Mouse (Mus musculus) forebrain, embryonic 14.5 days (tissue): ENCODE measurements around the gene Wnk2. TPM values are rescaled to one million over a fixed set of nuclear protein-coding genes. Genes with fewer than 3 reads are reported as not detected.

Experiments
- ATAC-seq: fragments of 200-750 bp; cut with Nextera tagmentation; 2 replicates; pipeline ENCODE4 v1.8.0; 2017; ENCODE audit warnings: mild to moderate bottlenecking, moderate library complexity
- DNase-seq: peaks from one replicate; pipeline ENCODE4 v3.0.0-alpha.2; 2015; ENCODE audit warnings: low spot score
- H3K27ac ChIP-seq: fragments of 300-500 bp; sonication (generic); 2 replicates; pipeline ENCODE4 v1.5.1; 2014; ENCODE audit warnings: low read depth, mild to moderate bottlenecking, control low read depth, low read length, moderate library complexity
- H3K27me3 ChIP-seq: fragments of 300-500 bp; sonication (generic); replicated peaks from 2 replicates; pipeline ENCODE4 v1.6.1; 2014; ENCODE audit warnings: low read length, control low read depth, mixed read lengths; ENCODE audit not compliant: control insufficient read depth, insufficient read depth
- H3K36me3 ChIP-seq: fragments of 300-500 bp; sonication (generic); 2 replicates; pipeline ENCODE4 v1.6.1; 2014; ENCODE audit warnings: low read length, control low read depth; ENCODE audit not compliant: control insufficient read depth, insufficient read depth
- H3K4me1 ChIP-seq: fragments of 300-500 bp; sonication (generic); 2 replicates; pipeline ENCODE4 v1.6.1; 2014; ENCODE audit warnings: antibody characterized with exemption, low read length, control low read depth; ENCODE audit not compliant: control insufficient read depth, insufficient read depth
- H3K4me2 ChIP-seq: fragments of 300-500 bp; sonication (generic); 2 replicates; pipeline ENCODE4 v1.6.1; 2014; ENCODE audit warnings: mild to moderate bottlenecking, control low read depth, low read length
- H3K4me3 ChIP-seq: fragments of 300-500 bp; sonication (generic); 2 replicates; pipeline ENCODE4 v1.5.1; 2014; ENCODE audit warnings: low read depth, low read length, control low read depth
- H3K9ac ChIP-seq: fragments of 300-500 bp; sonication (generic); 2 replicates; pipeline ENCODE4 v1.6.1; 2014; ENCODE audit warnings: mild to moderate bottlenecking, low read length, control low read depth, moderate library complexity
- H3K9me3 ChIP-seq: fragments of 300-500 bp; sonication (generic); replicated peaks from 2 replicates; pipeline ENCODE4 v1.6.1; 2016; ENCODE audit warnings: low read length, control low read depth, mixed read lengths; ENCODE audit not compliant: control insufficient read depth
- WGBS: fragments of 180-500 bp; shearing (Covaris S2); extraction: QIAGEN DNeasy Blood & Tissue Kit; methylation state at CpG from one replicate; pipeline ENCODE4 v1.1.7; 2014; 5-methylcytosine and 5-hydroxymethylcytosine counted together
- polyA plus RNA-seq: library from polyadenylated mRNA; unstranded; fragments of >200 nt; fragmentation: Nextera tagmentation; extraction: Ambion mirVana; gene quantifications from 2 replicates; pipeline ENCODE4 v1.2.1, GENCODE M21; 2014

Gene Wnk2
- polyA plus RNA-seq, 1 experiment from 2014 or later = 14.9 TPM

DNA sequence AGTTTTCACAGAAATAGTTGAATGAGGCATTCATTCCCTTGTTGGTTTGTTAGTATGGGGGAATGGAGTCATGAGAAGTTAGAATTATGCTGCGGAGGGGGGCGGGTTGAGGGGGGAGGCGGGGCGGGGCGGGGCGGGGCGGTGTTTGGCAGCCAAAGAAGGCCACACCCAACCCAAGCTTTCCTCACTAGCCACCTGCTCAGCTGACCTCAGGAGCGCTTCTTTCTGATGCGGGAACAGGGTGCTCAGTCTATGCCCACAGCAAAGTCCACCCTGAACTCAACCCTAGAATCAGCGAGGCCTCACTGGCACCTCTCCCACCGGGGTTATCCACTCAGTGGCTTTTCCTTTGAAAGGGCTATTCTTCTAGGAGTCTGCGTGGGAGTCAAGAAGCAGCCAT lies 123.1 kb downstream of the Wnk2 start:
- WGBS = 10% methylated on average over 12 of the region's 12 CpGs
- DNase-seq (no peak), ATAC-seq (no peak)
- Histone ChIP-seq H3K9ac (no peak overlapping the region), H3K4me3 (no peak overlapping the region), H3K27me3 (no peaks in the 10 kb centered on the region), H3K4me1 (peaks cover 12% of the 10 kb centered on the region), H3K4me2 (no peak overlapping the region), H3K36me3 (no peaks in the 10 kb centered on the region), H3K27ac (no peak overlapping the region), H3K9me3 (no peaks in the 10 kb centered on the region)

DNA sequence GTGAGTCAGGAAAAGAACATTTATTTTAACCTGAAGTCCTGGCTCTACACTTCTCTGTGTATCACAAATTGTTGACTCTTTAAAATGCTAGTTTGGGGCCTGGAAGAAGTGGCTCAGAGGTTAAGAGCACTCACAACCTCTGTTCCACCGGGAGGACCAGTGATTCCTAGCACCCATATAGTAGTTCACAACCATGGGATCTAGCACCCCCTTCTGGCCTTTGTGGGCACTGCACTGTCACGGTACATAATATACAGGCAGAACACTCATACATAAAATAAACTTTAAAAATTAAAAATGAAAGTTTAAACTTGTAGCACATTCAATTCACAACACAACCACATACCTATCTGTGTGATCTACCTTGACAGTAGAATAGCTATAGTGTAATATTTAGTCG lies 126.1 kb downstream of the Wnk2 start:
- no peak for ATAC-seq
- Histone ChIP-seq H3K4me2 (no peak overlapping the region), H3K9me3 (no peaks in the 10 kb centered on the region; the same call in 1 of the 2 replicates), H3K27me3 (no peaks in the 10 kb centered on the region), H3K4me1 (peaks cover 4% of the 10 kb centered on the region), H3K36me3 (no peaks in the 10 kb centered on the region), H3K9ac (no peak overlapping the region), H3K27ac (no peak overlapping the region), H3K4me3 (no peak overlapping the region)
- 65% methylated on average over 3 of the region's 3 CpGs for WGBS
- DNase-seq = no peak

DNA sequence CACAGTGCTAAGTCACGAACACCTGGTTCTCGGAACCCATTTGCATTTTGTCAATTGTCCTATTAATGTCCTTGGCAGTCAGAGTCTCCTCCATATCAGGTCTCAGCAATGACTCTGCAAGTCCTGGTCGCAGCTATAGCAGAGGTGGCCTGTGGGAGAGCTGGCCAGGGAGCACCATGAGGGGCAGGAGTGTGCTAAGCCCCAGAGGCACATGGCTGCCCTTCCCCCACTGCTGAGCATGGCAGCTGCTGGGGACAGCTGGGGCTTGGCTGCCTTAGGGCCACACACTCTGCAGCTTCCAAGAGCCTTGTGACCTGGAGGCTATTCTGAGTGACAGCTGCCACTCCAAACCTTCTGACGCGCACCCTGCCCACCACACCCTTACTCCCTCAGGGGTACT lies 127.7 kb downstream of the Wnk2 start:
- Histone ChIP-seq H3K9me3 (no peaks in the 10 kb centered on the region; the same call in 1 of the 2 replicates), H3K27me3 (no peaks in the 10 kb centered on the region), H3K4me3 (no peak overlapping the region), H3K9ac (no peak overlapping the region), H3K27ac (no peak overlapping the region), H3K4me2 (no peak overlapping the region), H3K4me1 (peaks cover 12% of the 10 kb centered on the region), H3K36me3 (no peaks in the 10 kb centered on the region)
- ATAC-seq (no peak), DNase-seq (peak; percentile 43)
- 65% methylated on average over 5 of the region's 5 CpGs for WGBS

DNA sequence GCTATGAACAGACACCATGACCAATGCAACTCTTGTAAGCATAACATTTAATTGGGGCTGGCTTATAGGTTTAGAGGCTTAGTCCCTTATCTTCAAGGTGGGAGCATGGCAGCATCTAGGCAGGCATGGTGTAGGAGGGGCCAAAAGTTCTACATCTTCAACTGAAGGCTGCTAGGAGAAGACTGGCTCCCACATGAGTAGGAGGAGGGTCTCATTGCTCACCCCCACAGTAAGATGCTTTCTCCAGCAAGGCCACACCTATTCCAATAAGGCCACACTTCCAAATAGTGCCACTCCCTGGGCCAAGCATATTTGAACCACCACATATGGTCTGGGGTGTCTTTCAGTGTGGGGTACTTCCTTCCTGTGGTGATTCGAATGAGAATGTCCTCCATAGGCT lies 130.4 kb downstream of the Wnk2 start:
- DNase-seq (no peak), ATAC-seq (no peak)
- Histone ChIP-seq H3K4me3 (no peak overlapping the region), H3K36me3 (no peaks in the 10 kb centered on the region), H3K4me1 (peaks cover 14% of the 10 kb centered on the region), H3K27me3 (no peaks in the 10 kb centered on the region), H3K9ac (no peak overlapping the region), H3K27ac (no peak overlapping the region), H3K9me3 (no peaks in the 10 kb centered on the region; the same call in 1 of the 2 replicates), H3K4me2 (no peak overlapping the region)
- 100% methylated on average over 1 of the region's 1 CpGs for WGBS

DNA sequence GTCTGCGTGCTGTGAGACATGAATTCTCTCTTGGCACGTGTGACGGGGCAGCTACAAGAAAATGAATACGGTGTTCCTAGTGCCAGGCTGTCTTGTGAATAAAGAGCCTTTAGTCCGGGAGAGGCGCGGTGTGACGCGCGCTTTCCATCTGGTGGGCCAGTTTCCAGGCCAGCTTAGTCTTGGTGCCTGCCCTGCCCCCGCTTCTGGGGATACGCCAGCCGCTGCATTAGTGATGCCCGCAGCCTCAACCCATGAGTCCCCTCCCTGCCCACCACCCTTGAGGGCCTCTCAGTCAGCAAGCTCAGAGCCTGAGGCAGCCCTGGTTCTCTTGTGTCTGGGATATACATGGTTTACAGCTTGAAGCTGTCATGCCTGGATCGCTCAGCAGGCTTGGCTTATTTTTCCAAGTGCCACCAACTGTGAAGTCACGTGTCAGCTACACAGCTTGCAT lies 131.5 kb downstream of the Wnk2 start:
- H3K36me3 ChIP-seq = no peaks in the 10 kb centered on the region
- DNase-seq (peak; percentile 97), ATAC-seq (peak; percentile 93)
- H3K4me2 ChIP-seq = peak overlapping the region; percentile 49
- peak overlapping the region; percentile 55 for H3K9ac ChIP-seq
- H3K27me3 ChIP-seq = no peaks in the 10 kb centered on the region
- peaks cover 14% of the 10 kb centered on the region for H3K4me1 ChIP-seq
- H3K9me3 ChIP-seq = no peaks in the 10 kb centered on the region; the same call in 1 of the 2 replicates
- peak overlapping the region; percentile 8 for H3K4me3 ChIP-seq
- peak overlapping the region; percentile 94 for H3K27ac ChIP-seq
- under 1% methylated on average over 16 of the region's 16 CpGs for WGBS

DNA sequence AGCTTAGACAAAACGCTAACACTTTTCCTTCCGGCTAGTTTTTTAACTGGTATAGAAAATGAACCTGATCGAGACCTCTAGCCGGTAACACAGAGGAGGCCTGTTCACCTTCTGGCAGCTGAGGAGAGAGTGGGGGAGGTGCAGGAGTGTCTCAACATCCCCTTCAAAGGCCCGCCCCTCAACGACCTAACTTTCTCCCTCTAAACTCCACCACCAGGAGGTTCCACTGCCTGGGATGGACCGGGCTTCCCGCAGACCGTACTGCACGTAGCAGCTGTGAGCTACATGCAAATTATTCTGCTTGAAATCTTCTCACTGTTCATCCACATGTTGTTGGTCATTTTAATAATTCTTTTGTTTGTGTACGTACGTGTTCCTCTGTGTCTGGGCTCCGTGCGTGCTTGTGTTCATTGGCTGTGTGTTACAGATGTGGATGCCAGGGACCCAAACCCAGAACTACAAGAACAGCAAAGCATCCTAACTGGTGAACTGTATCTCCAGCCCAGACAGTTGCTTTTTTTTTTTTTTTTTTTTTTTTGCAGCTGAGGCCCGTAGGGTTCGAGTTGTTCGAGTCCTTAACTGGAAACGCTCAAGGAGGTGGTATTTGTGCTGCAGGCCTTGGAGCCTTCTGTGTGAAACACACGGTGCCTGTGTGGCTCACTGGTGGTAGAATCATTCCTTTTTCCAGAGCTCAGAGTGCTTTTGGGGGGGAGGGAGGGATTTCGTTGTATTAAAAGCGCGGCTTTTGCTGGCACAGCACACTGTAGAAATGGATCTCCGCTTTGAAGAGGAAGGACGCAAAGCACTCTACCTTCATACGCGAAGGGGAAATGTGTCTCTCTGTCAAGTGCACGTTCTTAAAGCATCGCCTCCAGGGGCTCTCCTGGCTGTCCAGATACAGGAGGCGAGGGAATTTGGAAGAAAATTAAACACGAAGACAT lies 132.2 kb downstream of the Wnk2 start:
- no peaks in the 10 kb centered on the region; the same call in 1 of the 2 replicates for H3K9me3 ChIP-seq
- H3K9ac ChIP-seq = peak overlapping the region; percentile 55
- H3K27me3 ChIP-seq = no peaks in the 10 kb centered on the region
- no peaks in the 10 kb centered on the region for H3K36me3 ChIP-seq
- peak overlapping the region; percentile 49 for H3K4me2 ChIP-seq
- DNase-seq = peak; percentile 88
- peak overlapping the region; percentile 94 for H3K27ac ChIP-seq
- ATAC-seq = peak; percentile 69
- H3K4me3 ChIP-seq = peak overlapping the region; percentile 8
- peaks cover 14% of the 10 kb centered on the region for H3K4me1 ChIP-seq
- WGBS = 2% methylated on average over 30 of the region's 30 CpGs

DNA sequence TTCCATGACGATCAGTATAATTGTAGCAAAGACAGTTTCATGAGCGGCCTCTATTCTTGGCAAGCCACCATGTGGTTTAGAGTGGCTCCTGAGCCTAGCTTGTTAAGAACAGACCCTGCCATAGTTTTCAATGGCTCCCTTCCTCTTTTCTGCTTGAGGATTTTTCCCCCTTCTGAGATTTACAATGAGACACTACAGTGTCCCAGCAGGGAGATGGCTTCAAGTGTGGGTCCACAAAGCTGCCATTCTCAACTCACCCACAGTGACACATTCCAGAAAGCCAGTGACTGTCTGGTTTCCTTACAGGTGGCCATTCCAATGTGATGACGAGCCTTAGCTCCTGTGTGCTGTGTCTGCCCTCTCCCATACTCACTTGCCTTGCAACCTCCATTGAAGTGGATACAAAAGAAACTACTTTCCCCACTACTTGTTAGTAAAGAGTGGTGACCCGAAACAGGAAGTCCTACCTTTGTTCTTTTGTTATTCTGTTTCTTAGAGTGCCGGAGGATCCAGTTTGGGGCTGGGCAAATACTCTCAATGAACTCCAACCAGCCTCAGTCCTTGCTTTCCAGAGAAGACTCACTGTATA lies 134.5 kb downstream of the Wnk2 start:
- Histone ChIP-seq H3K27ac (no peak overlapping the region), H3K4me3 (no peak overlapping the region), H3K4me1 (peaks cover 9% of the 10 kb centered on the region), H3K4me2 (no peak overlapping the region), H3K9ac (no peak overlapping the region), H3K27me3 (no peaks in the 10 kb centered on the region), H3K9me3 (no peaks in the 10 kb centered on the region; the same call in 1 of the 2 replicates), H3K36me3 (no peaks in the 10 kb centered on the region)
- DNase-seq (peak; percentile 49), ATAC-seq (no peak)
- 13% methylated on average over 5 of the region's 5 CpGs for WGBS

DNA sequence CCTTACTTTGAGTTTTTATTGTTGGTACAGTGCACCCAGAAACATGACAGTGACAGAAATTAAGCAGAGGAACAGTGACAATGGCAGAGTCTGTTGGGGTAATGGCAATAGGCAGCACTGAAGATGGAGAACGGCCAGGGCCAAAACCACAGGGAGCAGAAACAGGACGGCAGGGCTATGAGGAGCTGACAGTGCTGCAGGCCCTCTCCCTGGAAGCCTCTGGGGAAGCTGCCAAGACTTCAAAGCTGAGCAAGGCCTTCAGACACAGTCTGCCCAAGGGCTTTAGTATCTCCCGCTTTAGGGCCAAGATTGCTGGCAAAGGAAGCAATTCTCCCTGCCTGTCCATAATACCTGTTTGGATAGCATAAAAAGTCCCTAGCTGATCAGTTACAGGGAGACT lies 146.1 kb downstream of the Wnk2 start:
- DNase-seq (peak; percentile 62), ATAC-seq (no peak)
- 52% methylated on average over 3 of the region's 3 CpGs for WGBS
- H3K9me3 ChIP-seq = no peaks in the 10 kb centered on the region
- H3K27ac ChIP-seq = no peak overlapping the region
- H3K27me3 ChIP-seq = no peaks in the 10 kb centered on the region
- H3K4me2 ChIP-seq = no peak overlapping the region
- H3K4me3 ChIP-seq = no peak overlapping the region
- no peak overlapping the region for H3K9ac ChIP-seq
- H3K4me1 ChIP-seq = no peaks in the 10 kb centered on the region
- H3K36me3 ChIP-seq = no peaks in the 10 kb centered on the region

DNA sequence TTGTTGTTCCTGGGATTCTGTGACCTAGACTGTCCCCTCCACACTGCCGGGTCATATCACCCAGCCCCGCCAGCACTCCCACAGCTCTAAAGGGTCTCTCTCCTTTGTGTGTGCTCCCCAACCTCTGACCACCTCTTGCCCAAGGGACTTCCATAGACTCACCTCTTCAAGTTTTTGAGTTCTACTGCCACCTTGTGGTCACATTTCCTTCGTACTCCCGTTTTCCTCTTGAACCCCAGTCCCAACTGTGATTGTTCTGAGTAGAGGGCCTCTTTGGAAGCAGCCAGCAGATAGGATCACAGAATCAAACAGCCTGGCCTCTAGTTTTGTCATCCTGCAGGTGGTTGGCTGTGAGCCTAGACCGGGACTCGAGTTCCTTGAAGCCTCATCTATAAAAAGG lies 149.2 kb downstream of the Wnk2 start:
- 10% methylated on average over 6 of the region's 6 CpGs for WGBS
- Histone ChIP-seq H3K27ac (no peak overlapping the region), H3K4me3 (no peak overlapping the region), H3K36me3 (no peaks in the 10 kb centered on the region), H3K4me1 (0 out of 2 replicates have a peak, but pooled peaks cover 4% of the 10 kb centered on the region), H3K9ac (no peak overlapping the region), H3K27me3 (no peaks in the 10 kb centered on the region), H3K4me2 (no peak overlapping the region), H3K9me3 (no peaks in the 10 kb centered on the region)
- DNase-seq (peak; percentile 80), ATAC-seq (0 out of 2 replicates have a peak, but pooled peaks have one; percentile 57)
